Mouse (Mus musculus) cerebellum, adult 11-12 months (tissue): ENCODE results near the gene Oxld1.
"Not testable (repeated sequence)": the region's sequence is repeated elsewhere in the genome, so short reads cannot be mapped to it uniquely, and the experiment has no call there.

Experiments
- DNase-seq: peaks from one replicate; pipeline ENCODE4 v3.0.0; 2022

Gene Oxld1

DNA sequence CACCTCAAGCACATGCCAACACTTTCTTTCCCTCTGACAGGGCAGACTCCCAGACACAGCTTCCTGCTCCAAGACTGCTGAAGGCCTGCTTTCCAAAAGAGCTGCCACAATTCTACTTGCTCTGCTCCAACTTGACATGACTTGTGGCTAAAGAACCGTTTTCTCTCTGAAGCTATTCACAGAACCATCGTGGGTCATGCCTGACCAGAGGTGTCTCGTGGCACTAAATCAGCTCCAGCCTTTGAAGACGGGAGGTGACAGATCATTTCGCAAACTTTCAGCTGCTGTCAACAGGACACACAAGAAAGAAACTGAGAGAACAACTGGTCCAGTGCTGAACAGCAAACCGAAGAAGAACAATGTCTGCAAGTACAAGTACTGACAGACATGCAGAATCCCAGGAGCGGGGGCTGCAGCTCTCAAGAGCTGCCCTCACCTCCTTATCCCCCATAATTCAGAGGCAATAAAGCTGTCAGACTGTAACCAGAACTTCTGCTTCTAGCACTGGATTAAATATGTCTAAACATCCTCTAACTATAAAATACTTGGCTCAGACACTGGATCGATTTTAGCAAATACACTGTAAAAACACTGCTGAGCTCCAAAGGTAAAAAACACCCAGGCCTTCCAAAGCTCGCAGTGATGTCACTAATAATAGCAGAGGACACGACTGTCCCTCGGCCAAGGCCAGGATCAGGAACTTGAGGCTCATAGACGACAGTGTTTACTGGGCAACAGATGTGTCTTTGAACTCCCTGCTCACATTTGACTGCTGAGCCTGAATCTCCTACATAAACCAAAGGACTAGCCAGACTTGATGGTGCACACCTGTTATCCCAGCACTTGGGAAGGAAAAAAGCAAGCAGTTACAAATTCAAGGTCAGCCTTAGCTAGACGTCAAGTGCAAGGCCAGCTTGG, 35.0 kb downstream of the Oxld1 start:
- no peak for DNase-seq

DNA sequence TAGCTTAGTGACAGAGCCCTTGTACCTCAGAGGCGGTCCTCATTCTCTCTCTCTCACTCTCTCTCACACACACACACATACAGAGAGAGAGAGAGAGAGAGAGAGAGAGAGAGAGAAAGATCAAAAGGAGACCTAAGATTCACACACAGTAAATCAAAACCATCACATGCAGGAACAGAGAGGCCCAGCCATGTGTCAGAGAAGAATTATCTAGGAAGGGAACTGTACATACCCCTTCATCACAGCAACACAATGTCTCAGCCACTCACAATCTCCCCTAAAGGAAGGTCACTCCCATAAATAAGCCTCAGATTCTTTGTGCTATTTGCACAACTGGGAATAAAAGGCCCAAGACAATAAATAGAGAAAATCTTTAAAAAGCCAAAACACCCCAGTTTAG, 39.3 kb downstream of the Oxld1 start:
- no peak for DNase-seq

DNA sequence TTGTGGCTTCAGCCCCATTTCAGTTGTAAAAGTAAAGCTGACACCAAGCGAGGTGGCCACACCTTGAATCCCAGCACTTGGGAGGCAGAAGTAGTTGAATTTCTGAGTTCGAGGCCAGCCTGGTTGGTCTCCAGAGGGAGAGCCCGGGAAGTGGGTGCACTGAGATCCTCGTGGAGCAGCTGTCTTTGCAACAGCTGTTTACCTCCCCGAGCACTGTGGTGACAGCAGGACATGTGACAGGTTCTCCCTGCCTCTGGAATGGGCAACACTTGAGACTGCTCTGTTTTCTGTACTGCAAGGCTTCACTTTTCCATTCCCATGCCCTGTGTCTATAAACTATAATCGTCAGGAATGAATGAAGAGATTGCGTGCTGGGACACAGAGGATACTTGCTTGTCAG, 40.0 kb downstream of the Oxld1 start:
- DNase-seq: no peak

DNA sequence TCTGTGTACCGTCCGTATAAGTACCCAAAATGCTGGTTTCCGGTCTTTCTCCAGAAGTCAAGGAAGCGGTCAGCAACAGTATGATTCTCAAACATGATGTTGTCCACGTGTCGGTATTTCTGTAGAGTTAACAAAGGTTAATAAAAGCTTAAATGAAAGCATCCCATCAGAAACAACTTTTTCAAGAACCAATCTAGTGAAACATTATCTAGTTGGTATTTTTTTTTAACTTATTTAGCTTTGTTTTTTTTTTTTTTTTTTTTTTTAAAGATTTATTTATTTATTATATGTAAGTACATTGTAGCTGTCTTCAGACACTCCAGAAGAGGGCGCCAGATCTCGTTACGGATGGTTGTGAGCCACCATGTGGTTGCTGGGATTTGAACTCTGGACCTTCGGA, 44.2 kb downstream of the Oxld1 start:
- not testable (repeated sequence) for DNase-seq
